Mouse (Mus musculus) E14TG2a.4 (cell line): ENCODE measurements around the gene Cbx1.

ENCODE experiments used
- CTCF ChIP-seq: conservative IDR thresholded peaks from 2 replicates; pipeline ENCODE4 v1.5.1; 2014; ENCODE audit warnings: low read length
- POU5F1 ChIP-seq: IDR thresholded peaks from 2 replicates; pipeline ENCODE4 v1.6.1; 2014; ENCODE audit warnings: low read length, borderline replicate concordance

DNA sequence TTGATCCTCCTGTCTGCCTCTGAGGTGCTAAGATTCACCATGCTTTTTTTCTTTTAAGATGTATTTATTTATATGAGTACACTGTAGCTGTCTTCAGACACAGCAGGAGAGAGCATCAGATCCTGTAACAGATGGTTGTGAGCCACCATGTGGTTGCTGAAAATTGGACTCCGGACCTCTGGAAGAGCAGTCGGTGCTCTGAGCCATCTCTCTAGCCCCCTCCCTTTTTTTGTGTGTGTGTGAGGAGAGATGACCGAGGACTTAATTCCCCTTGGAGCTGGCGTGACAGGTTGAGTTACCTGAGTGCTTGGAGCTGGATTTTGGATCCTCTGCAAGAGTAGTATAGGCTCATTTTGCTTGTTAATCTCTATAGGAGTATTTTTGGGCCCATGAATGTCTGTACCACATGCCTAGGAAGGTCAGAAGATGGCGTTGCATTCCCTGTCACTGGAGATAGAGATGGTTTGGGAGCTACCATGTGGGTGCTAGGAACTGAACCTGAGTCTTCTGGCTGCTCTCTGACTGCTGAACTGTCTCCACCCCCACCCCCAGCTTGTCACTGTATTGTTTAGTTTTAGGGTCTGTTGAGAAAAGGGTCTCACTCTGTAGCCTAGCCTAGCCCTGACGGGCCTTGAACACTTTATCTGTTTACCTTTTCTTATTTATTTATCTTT, 20.8 kb downstream of the Cbx1 start:
- TF ChIP-seq CTCF (no peak), POU5F1 (no peak)
